Mouse (Mus musculus): ENCODE measurements around the gene Gxylt2. TPM values are rescaled to one million over a fixed set of nuclear protein-coding genes. Genes with fewer than 3 reads are reported as not detected.

Gene Gxylt2
- polyA plus RNA-seq, 1 experiment from 2014 or later = 23.0 TPM

Other genes starting within 250 kb of the Gxylt2 start
- 14.3 and 14.4 TPM in 2 replicates for gene Shq1, start 33.6 kb upstream of the Gxylt2 start, polyA plus RNA-seq (2015; fragmentation: Nextera tagmentation; extraction: Ambion mirVana)
- 16.3 and 23.7 TPM in 2 replicates for gene Ppp4r2, start 128.9 kb downstream of the Gxylt2 start, polyA plus RNA-seq (2015; fragmentation: Nextera tagmentation; extraction: Ambion mirVana)

Data from limb, embryonic 15.5 days (tissue).